Mouse (Mus musculus) layer of hippocampus, postnatal 25 days (tissue): ENCODE data around the gene Paxx. TPM values are rescaled to one million over a fixed set of nuclear protein-coding genes. Genes with fewer than 3 reads are reported as not detected.
A peak's percentile ranks its signal among the peaks of the same experiment; 100 is the strongest.

Experiments
- DNase-seq, 2 experiments: peaks; one replicate each; pipeline ENCODE4 v3.0.0; 2022; ENCODE audit warnings: mixed read lengths in 2 of 2, low spot score in 1 of 2; ENCODE audit errors: extremely low spot score in 1 of 2
- total RNA-seq, 2 experiments: library from RNA; stranded (reverse); gene quantifications; 2 replicates each; pipeline ENCODE4 v1.2.3; 2021

The Paxx gene
- 10 to 100 TPM; 56.6 to 58.9 TPM for total RNA-seq

- peak; percentile 75 to 84 for DNase-seq
These were observed at the start of gene Paxx for GRCm38 (mm10) chr2:25460551-25461309. Paxx (minus strand) TSS chr2:25461094.

GRCm38 (mm10) chr2:25509912-25510311, 49.0 kb upstream of the Paxx start:
- no peak for DNase-seq

- DNase-seq = no peak
These were observed 46.1 kb upstream of the Paxx start for GRCm38 (mm10) chr2:25506964-25507363.

GRCm38 (mm10) chr2:25505860-25506259, 45.0 kb upstream of the Paxx start:
- no peak for DNase-seq

- DNase-seq = no peak
These were observed 44.1 kb upstream of the Paxx start for GRCm38 (mm10) chr2:25505000-25505399.

- no peak for DNase-seq
These were observed 43.6 kb upstream of the Paxx start for GRCm38 (mm10) chr2:25504538-25504937.

GRCm38 (mm10) chr2:25502726-25503125, 41.8 kb upstream of the Paxx start:
- no peak for DNase-seq

GRCm38 (mm10) chr2:25501593-25502486, 40.9 kb upstream of the Paxx start, which contains the start of gene C8g:
C8g (minus strand) TSS chr2:25501719.
- no peak for DNase-seq

GRCm38 (mm10) chr2:25500576-25501405, 39.9 kb upstream of the Paxx start, which contains the start of gene Fbxw5:
Fbxw5 (plus strand) TSS chr2:25500750.
- peak; percentile 70 to 82 for DNase-seq

- DNase-seq = no peak
These were observed 39.2 kb upstream of the Paxx start for GRCm38 (mm10) chr2:25500071-25500575.

GRCm38 (mm10) chr2:25498622-25499478, 38.0 kb upstream of the Paxx start:
- no peak for DNase-seq

- no peak for DNase-seq
These were observed 37.1 kb upstream of the Paxx start for GRCm38 (mm10) chr2:25497846-25498575.

GRCm38 (mm10) chr2:25496462-25496861, 35.6 kb upstream of the Paxx start:
- no peak for DNase-seq

GRCm38 (mm10) chr2:25493476-25493961, 32.6 kb upstream of the Paxx start, which contains the start of gene Lcn12:
Lcn12 (minus strand) TSS chr2:25493911.
- no peak for DNase-seq

- no peak for DNase-seq
These were observed 32.1 kb upstream of the Paxx start for GRCm38 (mm10) chr2:25492988-25493387.

- no peak for DNase-seq
These were observed 27.8 kb upstream of the Paxx start for GRCm38 (mm10) chr2:25488671-25489068.

GRCm38 (mm10) chr2:25487965-25488670, 27.2 kb upstream of the Paxx start:
- no peak for DNase-seq
